Mouse (Mus musculus) layer of hippocampus, adult 18-20 months (tissue): ENCODE measurements around the gene Terb1. TPM values are rescaled to one million over a fixed set of nuclear protein-coding genes. Genes with fewer than 3 reads are reported as not detected.
A peak's percentile ranks its signal among the peaks of the same experiment; 100 is the strongest.

Experiments used
- DNase-seq, 2 experiments: peaks; one replicate each; pipeline ENCODE4 v3.0.0; 2022; ENCODE audit warnings: low spot score in 2 of 2
- long read RNA-seq: library from polyadenylated mRNA; stranded (forward); transcript quantifications from one replicate; pipeline ENCODE4 v2.0.0, GENCODE M21; 2021
- total RNA-seq, 2 experiments: library from RNA; stranded (reverse); gene quantifications; 2 replicates each; pipeline ENCODE4 v1.2.3; 2021

The Terb1 gene
- total RNA-seq, result under 1 TPM; 0.66 to 0.74 TPM
- long read RNA-seq, result 0 reads

GRCm38 (mm10) chr8:104509061-104510006 is at the start of gene Terb1:
Gene Terb1 (minus strand): TSS chr8:104509910.
- no peak for DNase-seq

- DNase-seq, result no peak
These were observed 47.5 kb upstream of the Terb1 start for GRCm38 (mm10) chr8:104557226-104557625.

- no peak for DNase-seq
These were observed 45.5 kb upstream of the Terb1 start for GRCm38 (mm10) chr8:104555191-104555590.

- no peak for DNase-seq
These were observed 33.8 kb upstream of the Terb1 start for GRCm38 (mm10) chr8:104543440-104544045.

- peak; percentile 70 to 71 for DNase-seq
These were observed 32.5 kb upstream of the Terb1 start for GRCm38 (mm10) chr8:104542160-104542559.

- DNase-seq, result no peak
These were observed 31.8 kb upstream of the Terb1 start for GRCm38 (mm10) chr8:104541515-104541880.

GRCm38 (mm10) chr8:104540710-104541514 is 31.2 kb upstream of the Terb1 start:
- DNase-seq, result peak; percentile 37 to 59

- DNase-seq, result no peak
These were observed 30.5 kb upstream of the Terb1 start for GRCm38 (mm10) chr8:104540238-104540637.

GRCm38 (mm10) chr8:104539566-104539965 is 29.9 kb upstream of the Terb1 start:
- DNase-seq, result peak; percentile 37 to 68

- no peak for DNase-seq
These were observed 29.2 kb upstream of the Terb1 start for GRCm38 (mm10) chr8:104538896-104539295.

- DNase-seq, result no peak
These were observed 26.3 kb upstream of the Terb1 start for GRCm38 (mm10) chr8:104536028-104536427.

- no peak for DNase-seq
These were observed 25.7 kb upstream of the Terb1 start for GRCm38 (mm10) chr8:104535378-104535777.

GRCm38 (mm10) chr8:104534779-104535141 is 25.1 kb upstream of the Terb1 start:
- no peak for DNase-seq

GRCm38 (mm10) chr8:104533971-104534778 is 24.5 kb upstream of the Terb1 start, which contains the start of the genes Nae1 and Car7:
Gene Nae1 (minus strand): TSS chr8:104534637.
Gene Car7 (plus strand): TSS chr8:104534689.
- DNase-seq, result peak; percentile 90 to 95

- no peak for DNase-seq
These were observed 23.8 kb upstream of the Terb1 start for GRCm38 (mm10) chr8:104533551-104533950.

- DNase-seq, result no peak
These were observed 20.0 kb upstream of the Terb1 start for GRCm38 (mm10) chr8:104529671-104530070.

- DNase-seq, result no peak
These were observed 8.2 kb upstream of the Terb1 start for GRCm38 (mm10) chr8:104517872-104518271.

- DNase-seq, result no peak
These were observed 424 bp upstream of the Terb1 start for GRCm38 (mm10) chr8:104510134-104510533.

GRCm38 (mm10) chr8:104479091-104479490 is 30.6 kb downstream of the Terb1 start:
- DNase-seq, result no peak

GRCm38 (mm10) chr8:104472465-104472864 is 37.2 kb downstream of the Terb1 start:
- DNase-seq, result no peak

GRCm38 (mm10) chr8:104467463-104467862 is 42.2 kb downstream of the Terb1 start:
- no peak for DNase-seq
